Mouse (Mus musculus) brain, adult 2 months (tissue): ENCODE data around the gene Reck.

Source experiments
- DNase-seq: peaks from one replicate; pipeline ENCODE4 v3.0.0; 2011; ENCODE audit warnings: low read depth, low spot score

Gene Reck

GRCm38 (mm10) chr4:43875160-43875918, at the start of gene Reck:
Reck (plus strand) TSS chr4:43875530.
- peak; percentile 73 for DNase-seq

- DNase-seq: no peak
Observed at GRCm38 (mm10) chr4:43828806-43829205, 46.5 kb upstream of the Reck start.

GRCm38 (mm10) chr4:43832031-43832430, 43.3 kb upstream of the Reck start:
- DNase-seq: no peak

GRCm38 (mm10) chr4:43833752-43834151, 41.6 kb upstream of the Reck start:
- no peak for DNase-seq

- no peak for DNase-seq
Observed at GRCm38 (mm10) chr4:43834749-43835148, 40.6 kb upstream of the Reck start.

- DNase-seq: no peak
Observed at GRCm38 (mm10) chr4:43838326-43838725, 37.0 kb upstream of the Reck start.

- DNase-seq: no peak
Observed at GRCm38 (mm10) chr4:43840101-43840500, 35.2 kb upstream of the Reck start, which contains the start of gene Olfr157. Olfr157 (minus strand) TSS chr4:43840201.

- DNase-seq: no peak
Observed at GRCm38 (mm10) chr4:43851265-43851664, 24.1 kb upstream of the Reck start, which contains the start of gene Olfr155. Olfr155 (plus strand) TSS chr4:43851565.

- no peak for DNase-seq
Observed at GRCm38 (mm10) chr4:43854101-43854500, 21.2 kb upstream of the Reck start.

GRCm38 (mm10) chr4:43859886-43860285, 15.4 kb upstream of the Reck start:
- DNase-seq: no peak

- DNase-seq: peak; percentile 87
Observed at GRCm38 (mm10) chr4:43860744-43861519, 14.4 kb upstream of the Reck start.

- no peak for DNase-seq
Observed at GRCm38 (mm10) chr4:43863298-43863697, 12.0 kb upstream of the Reck start.

- DNase-seq: no peak
Observed at GRCm38 (mm10) chr4:43869821-43870220, 5.5 kb upstream of the Reck start.

- peak; percentile 31 for DNase-seq
Observed at GRCm38 (mm10) chr4:43874501-43874900, 829 bp upstream of the Reck start.

GRCm38 (mm10) chr4:43875919-43876411, 635 bp downstream of the Reck start:
- peak; percentile 43 for DNase-seq

- DNase-seq: no peak
Observed at GRCm38 (mm10) chr4:43877230-43877629, 1.9 kb downstream of the Reck start.

GRCm38 (mm10) chr4:43878121-43878776, 2.9 kb downstream of the Reck start:
- no peak for DNase-seq

- no peak for DNase-seq
Observed at GRCm38 (mm10) chr4:43879566-43879965, 4.2 kb downstream of the Reck start.

- DNase-seq: no peak
Observed at GRCm38 (mm10) chr4:43884196-43884595, 8.9 kb downstream of the Reck start.

GRCm38 (mm10) chr4:43891247-43891646, 15.9 kb downstream of the Reck start:
- DNase-seq: no peak

GRCm38 (mm10) chr4:43897209-43897608, 21.9 kb downstream of the Reck start:
- peak; percentile 42 for DNase-seq

GRCm38 (mm10) chr4:43899197-43899596, 23.9 kb downstream of the Reck start:
- no peak for DNase-seq
